Mouse (Mus musculus) heart, adult 2 months (tissue): ENCODE measurements around the gene Cnksr3.

Experiments used
- CTCF ChIP-seq: fragments of 200-600 bp; IDR thresholded peaks from 2 replicates; pipeline ENCODE4 v1.8.1; 2022; ENCODE audit warnings: antibody characterized with exemption, mild to moderate bottlenecking, moderate library complexity
- EP300 ChIP-seq: fragments of 200-500 bp; IDR thresholded peaks from 2 replicates; pipeline ENCODE4 v1.6.1; 2011; ENCODE audit warnings: low read depth, low read length, control low read depth; ENCODE audit not compliant: insufficient read depth

- no peak for TF ChIP-seq CTCF
- no peak for TF ChIP-seq EP300
Observed at GRCm38 (mm10) chr10:7070924-7071323, 141.1 kb downstream of the Cnksr3 start.
